Mouse (Mus musculus): ENCODE data around the gene Atp5b. TPM values are rescaled to one million over a fixed set of nuclear protein-coding genes. Genes with fewer than 3 reads are reported as not detected.
A peak's percentile ranks its signal among the peaks of the same experiment; 100 is the strongest.

Gene Atp5b
- total RNA-seq (2021), result 1,000 to 10,000 TPM; 7,689 to 9,158 TPM
- polyA plus RNA-seq (2012; rRNA removed), result 8,017 and 9,446 TPM in 2 replicates
- long read RNA-seq, transcript Atp5b-201 (10 exons, 1,916 nt), result major isoform, 4,635 of 8,871 reads
- long read RNA-seq, transcript Atp5b-205 (5 exons, 1,131 nt), result minor isoform, 17 of 8,871 reads
- long read RNA-seq, partial matches to known transcripts, result 4,185 of 8,871 reads
- long read RNA-seq, other reads (novel, unspliced or antisense), result 34 of 8,871 reads

GRCm38 (mm10) chr10:128082880-128083421, at the start of gene Atp5b:
TSS of gene Atp5b (plus strand) at chr10:128083273.
- peaks cover 30% of the 10 kb centered on the region for H3K36me3 ChIP-seq (ENCODE audit: control insufficient read depth, insufficient read depth, low read length)
- TF ChIP-seq CTCF (IDR thresholded peaks at IDR 0.05) (no peak), POLR2A (IDR thresholded peaks at IDR 0.05; ENCODE audit: insufficient read depth, low read depth, low read length) (peak; percentile 90), EP300 (IDR thresholded peaks at IDR 0.05; ENCODE audit: insufficient read depth, low read depth, low read length) (peak; percentile 77)
- H3K4me1 ChIP-seq (ENCODE audit: control insufficient read depth, insufficient read depth, low read length), result peaks cover 6% of the 10 kb centered on the region
- intact Hi-C loops (cut with DNase I), result loop anchor here (1.0 to 2.0 kb wide), 2 partner anchors 24 to 46 kb away; partner anchors contain the start of gene Ptges3
- peak within 1 kb of the TSS; percentile 92 for H3K4me3 ChIP-seq
- H3K27ac ChIP-seq, result peak within 1 kb of the TSS; percentile 94
- peak; percentile 94 to 98 for DNase-seq
- under 1% methylated on average over 34 of the region's 34 CpGs for WGBS
- no peaks in the 10 kb centered on the region for H3K27me3 ChIP-seq (ENCODE audit: control insufficient read depth, insufficient read depth, low read length)
- peaks cover 7% of the 10 kb centered on the region for H3K79me2 ChIP-seq (replicated peaks; ENCODE audit: control insufficient read depth, insufficient read depth, low read length)
- peak within 1 kb of the TSS; percentile 86 for H3K9ac ChIP-seq (ENCODE audit: low read depth, low read length)

GRCm38 (mm10) chr10:128036746-128037425, 46.2 kb upstream of the Atp5b start:
- Histone ChIP-seq H3K36me3 (ENCODE audit: control insufficient read depth, insufficient read depth, low read length) (peaks cover 32% of the 10 kb centered on the region), H3K4me1 (ENCODE audit: control insufficient read depth, insufficient read depth, low read length) (peaks cover 13% of the 10 kb centered on the region), H3K9ac (ENCODE audit: low read depth, low read length) (peak overlapping the region; percentile 31; the same call in 1 of the 2 replicates), H3K27ac (peak overlapping the region; percentile 98), H3K4me3 (peak overlapping the region; percentile 94), H3K79me2 (replicated peaks; ENCODE audit: control insufficient read depth, insufficient read depth, low read length) (peaks cover 12% of the 10 kb centered on the region), H3K27me3 (ENCODE audit: control insufficient read depth, insufficient read depth, low read length) (no peaks in the 10 kb centered on the region)
- intact Hi-C loops (cut with DNase I), result loop anchor here (1.0 kb wide), 1 partner anchor 46 kb away; the partner anchor contains the start of gene Atp5b
- WGBS, result 3% methylated on average over 10 of the region's 10 CpGs
- TF ChIP-seq POLR2A (IDR thresholded peaks at IDR 0.05; ENCODE audit: insufficient read depth, low read depth, low read length) (peak; percentile 66; the same call in 1 of the 2 replicates), CTCF (IDR thresholded peaks at IDR 0.05) (no peak), EP300 (IDR thresholded peaks at IDR 0.05; ENCODE audit: insufficient read depth, low read depth, low read length) (0 out of 2 replicates have a peak, but pooled peaks have one; percentile 13)
- peak; percentile 61 to 75 for DNase-seq

GRCm38 (mm10) chr10:128037921-128038320, 45.2 kb upstream of the Atp5b start:
- H3K4me1 ChIP-seq (ENCODE audit: control insufficient read depth, insufficient read depth, low read length), result peaks cover 13% of the 10 kb centered on the region
- peaks cover 12% of the 10 kb centered on the region for H3K79me2 ChIP-seq (replicated peaks; ENCODE audit: control insufficient read depth, insufficient read depth, low read length)
- peaks cover 32% of the 10 kb centered on the region for H3K36me3 ChIP-seq (ENCODE audit: control insufficient read depth, insufficient read depth, low read length)
- H3K4me3 ChIP-seq, result no peak overlapping the region; the same call in 1 of the 2 replicates
- H3K27ac ChIP-seq, result peak overlapping the region; percentile 5; the same call in 1 of the 2 replicates
- intact Hi-C loops (cut with DNase I), result loop anchor here (1.0 kb wide), 1 partner anchor 45 kb away; the partner anchor contains the start of gene Atp5b
- TF ChIP-seq CTCF (IDR thresholded peaks at IDR 0.05) (no peak), POLR2A (IDR thresholded peaks at IDR 0.05; ENCODE audit: insufficient read depth, low read depth, low read length) (no peak), EP300 (IDR thresholded peaks at IDR 0.05; ENCODE audit: insufficient read depth, low read depth, low read length) (no peak)
- no peak overlapping the region for H3K9ac ChIP-seq (ENCODE audit: low read depth, low read length)
- no peaks in the 10 kb centered on the region for H3K27me3 ChIP-seq (ENCODE audit: control insufficient read depth, insufficient read depth, low read length)
- WGBS, result 49% methylated on average over 3 of the region's 3 CpGs
- no peak for DNase-seq

- Histone ChIP-seq H3K9ac (ENCODE audit: low read depth, low read length) (no peak overlapping the region), H3K4me3 (no peak overlapping the region), H3K27me3 (ENCODE audit: control insufficient read depth, insufficient read depth, low read length) (no peaks in the 10 kb centered on the region), H3K27ac (no peak overlapping the region), H3K79me2 (replicated peaks; ENCODE audit: control insufficient read depth, insufficient read depth, low read length) (peaks cover 13% of the 10 kb centered on the region), H3K36me3 (ENCODE audit: control insufficient read depth, insufficient read depth, low read length) (peaks cover 38% of the 10 kb centered on the region), H3K4me1 (ENCODE audit: control insufficient read depth, insufficient read depth, low read length) (peaks cover 13% of the 10 kb centered on the region)
- no peak for TF ChIP-seq CTCF (IDR thresholded peaks at IDR 0.05)
- intact Hi-C loops (cut with DNase I), result no loop called here
- peak; percentile 32 for DNase-seq
- 29% methylated on average over 5 of the region's 5 CpGs for WGBS
Measured at GRCm38 (mm10) chr10:128039167-128039566, 43.9 kb upstream of the Atp5b start.

GRCm38 (mm10) chr10:128039858-128040257, 43.2 kb upstream of the Atp5b start:
- Histone ChIP-seq H3K4me1 (ENCODE audit: control insufficient read depth, insufficient read depth, low read length) (peaks cover 14% of the 10 kb centered on the region), H3K27ac (no peak overlapping the region), H3K9ac (ENCODE audit: low read depth, low read length) (no peak overlapping the region), H3K36me3 (ENCODE audit: control insufficient read depth, insufficient read depth, low read length) (peaks cover 44% of the 10 kb centered on the region), H3K4me3 (no peak overlapping the region), H3K27me3 (ENCODE audit: control insufficient read depth, insufficient read depth, low read length) (no peaks in the 10 kb centered on the region), H3K79me2 (replicated peaks; ENCODE audit: control insufficient read depth, insufficient read depth, low read length) (peaks cover 13% of the 10 kb centered on the region)
- intact Hi-C loops (cut with DNase I), result no loop called here
- 44% methylated on average over 3 of the region's 3 CpGs for WGBS
- no peak for DNase-seq
- peak; percentile 11; the same call in 1 of the 2 replicates for TF ChIP-seq CTCF (IDR thresholded peaks at IDR 0.05)
- TF ChIP-seq POLR2A (IDR thresholded peaks at IDR 0.05; ENCODE audit: insufficient read depth, low read depth, low read length), result no peak
- no peak for TF ChIP-seq EP300 (IDR thresholded peaks at IDR 0.05; ENCODE audit: insufficient read depth, low read depth, low read length)
